In the genomic region with DNA sequence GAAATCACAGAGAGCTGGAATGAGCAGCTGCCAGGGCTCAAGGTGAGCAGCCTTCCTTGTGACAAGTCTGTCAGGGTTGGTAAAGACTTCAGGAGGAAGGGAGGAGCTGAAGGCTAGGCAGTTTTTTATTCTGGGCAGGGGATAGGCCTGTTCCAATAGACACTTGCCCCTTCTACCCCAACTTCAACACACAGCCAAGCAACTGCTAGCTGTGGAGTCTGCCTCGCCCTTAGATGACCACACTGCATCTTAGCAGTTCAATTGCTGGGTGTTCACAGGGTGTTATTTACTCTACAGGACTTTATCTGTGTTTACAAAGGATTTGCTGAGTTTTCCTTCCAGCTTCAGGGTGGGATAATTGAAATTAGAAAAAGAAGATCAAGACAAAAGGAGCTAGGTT, we compare ENCODE assay signal across 24 mouse cellular contexts.
DNase-seq lines count a peak whose midpoint lies in the region; ATAC-seq and TF ChIP-seq lines count a peak whose summit lies in the region.
"Had no signal": no experiment of that assay in that cellular context is flagged by ENCODE, and none has a peak within 500 bp of the region (broad histone marks: within the 10 kb centered on the region; RNA-seq: fewer than 3 reads in every experiment).

No protein-coding gene starts in this region.

- H3K27me3 ChIP-seq in intestine, embryonic 15.5 days (replicated peaks) = no peaks in the 10 kb centered on the region
- no peaks in the 10 kb centered on the region for H3K27me3 ChIP-seq in intestine, postnatal 0 days (replicated peaks; ENCODE audit: control insufficient read depth, insufficient read depth, low read length)
- no peaks in the 10 kb centered on the region for H3K27me3 ChIP-seq in stomach, embryonic 14.5 days (ENCODE audit: control insufficient read depth, insufficient read depth, low read length)
- H3K27me3 ChIP-seq in stomach, embryonic 16.5 days (ENCODE audit: control insufficient read depth, insufficient read depth, low read length) = no peaks in the 10 kb centered on the region
- H3K27me3 ChIP-seq: embryonic facial prominence, embryonic 13.5 days; embryonic facial prominence, embryonic 15.5 days; forebrain, embryonic 12.5 days had no signal

- no peaks in the 10 kb centered on the region for H3K9me3 ChIP-seq in intestine, embryonic 15.5 days
- H3K9me3 ChIP-seq in intestine, postnatal 0 days (ENCODE audit: control insufficient read depth) = no peaks in the 10 kb centered on the region
- H3K9me3 ChIP-seq in stomach, embryonic 14.5 days (ENCODE audit: control insufficient read depth, low read depth, low read length) = no peaks in the 10 kb centered on the region
- H3K9me3 ChIP-seq in stomach, embryonic 16.5 days (replicated peaks; ENCODE audit: control insufficient read depth, low read length) = no peaks in the 10 kb centered on the region
- H3K9me3 ChIP-seq: embryonic facial prominence, embryonic 13.5 days; embryonic facial prominence, embryonic 15.5 days; forebrain, embryonic 10.5 days; forebrain, embryonic 12.5 days had no signal

- no peak for TF ChIP-seq CTCF in intestine, postnatal 0 days (IDR thresholded peaks at IDR 0.05; ENCODE audit: low read depth)

- H3K27ac ChIP-seq in intestine, embryonic 15.5 days = no peak overlapping the region
- H3K27ac ChIP-seq in intestine, postnatal 0 days (ENCODE audit: low read depth, low read length) = no peak overlapping the region
- no peak overlapping the region for H3K27ac ChIP-seq in stomach, embryonic 14.5 days (ENCODE audit: low read length)
- no peak overlapping the region for H3K27ac ChIP-seq in stomach, embryonic 16.5 days (ENCODE audit: low read length)
- H3K27ac ChIP-seq: embryonic facial prominence, embryonic 13.5 days; embryonic facial prominence, embryonic 15.5 days; forebrain, embryonic 10.5 days; forebrain, embryonic 12.5 days had no signal

- no peak overlapping the region for H3K9ac ChIP-seq in intestine, embryonic 15.5 days
- no peak overlapping the region for H3K9ac ChIP-seq in intestine, postnatal 0 days (ENCODE audit: low read depth, low read length)
- no peak overlapping the region for H3K9ac ChIP-seq in stomach, embryonic 14.5 days (replicated peaks; ENCODE audit: low read depth, low read length)
- no peak overlapping the region for H3K9ac ChIP-seq in stomach, embryonic 16.5 days (ENCODE audit: low read length)
- H3K9ac ChIP-seq: embryonic facial prominence, embryonic 13.5 days; embryonic facial prominence, embryonic 15.5 days; forebrain, embryonic 12.5 days had no signal

- DNase-seq in c-Kit-positive CD71-positive TER-119-positive erythroid progenitor cells, embryonic 14.5 days (ENCODE audit: low spot score) = no peak
- DNase-seq in adipocyte (ENCODE audit: low spot score) = no peak
- no peak for DNase-seq in frontal cortex, adult 2 months (ENCODE audit: extremely low spot score in 1 of 2, low spot score in 1 of 2)
- DNase-seq: adrenal gland, adult 8-10 months; adrenal gland, postnatal 14 days; adrenal gland, postnatal 36 days; cerebellum, adult 11 months; cerebellum, adult 18-20 months; cerebellum, adult 8-10 months; cerebellum, adult 9-11 months; cerebellum, postnatal 14 days; cerebellum, postnatal 36 days; embryo, embryonic 11 days had no signal

- peak; percentile 60; the same call in 1 of the 2 replicates for ATAC-seq in intestine, embryonic 15.5 days
- no peak for ATAC-seq in intestine, postnatal 0 days
- peak; percentile 82 for ATAC-seq in stomach, embryonic 14.5 days (ENCODE audit: insufficient number of reproducible peaks, insufficient read depth, low FRiP score, low read depth)
- peak; percentile 80; the same call in 1 of the 2 replicates for ATAC-seq in stomach, embryonic 16.5 days (ENCODE audit: insufficient read depth, low FRiP score)
- ATAC-seq: forebrain, embryonic 14.5 days; forebrain, embryonic 16.5 days had no signal

- no peaks in the 10 kb centered on the region for H3K4me1 ChIP-seq in intestine, embryonic 15.5 days (replicated peaks)
- no peaks in the 10 kb centered on the region; the same call in 1 of the 2 replicates for H3K4me1 ChIP-seq in intestine, postnatal 0 days (replicated peaks; ENCODE audit: control insufficient read depth, insufficient read depth, low read length)
- no peaks in the 10 kb centered on the region for H3K4me1 ChIP-seq in stomach, embryonic 14.5 days (ENCODE audit: control insufficient read depth, insufficient read depth, low read length)
- no peaks in the 10 kb centered on the region for H3K4me1 ChIP-seq in stomach, embryonic 16.5 days (ENCODE audit: control insufficient read depth, insufficient read depth, low read length)
- H3K4me1 ChIP-seq: embryonic facial prominence, embryonic 13.5 days; embryonic facial prominence, embryonic 15.5 days; forebrain, embryonic 12.5 days had no signal

- H3K4me3 ChIP-seq in intestine, embryonic 15.5 days (replicated peaks) = no peak overlapping the region
- H3K4me3 ChIP-seq in intestine, postnatal 0 days (ENCODE audit: low read depth, low read length) = no peak overlapping the region
- H3K4me3 ChIP-seq in stomach, embryonic 14.5 days (ENCODE audit: low read depth, low read length) = no peak overlapping the region
- H3K4me3 ChIP-seq in stomach, embryonic 16.5 days (replicated peaks; ENCODE audit: low read length) = no peak overlapping the region
- H3K4me3 ChIP-seq: embryonic facial prominence, embryonic 13.5 days; embryonic facial prominence, embryonic 15.5 days; erythroblast, embryonic 14.5 days; forebrain, embryonic 10.5 days; forebrain, embryonic 12.5 days had no signal

- 54% methylated on average over 1 of the region's 1 CpGs for WGBS in intestine, embryonic 15.5 days
- 48% methylated on average over 1 of the region's 1 CpGs for WGBS in intestine, postnatal 0 days
- WGBS in stomach, embryonic 14.5 days = 48% methylated on average over 1 of the region's 1 CpGs
- WGBS in stomach, embryonic 16.5 days = 32% methylated on average over 1 of the region's 1 CpGs

- H3K36me3 ChIP-seq in intestine, embryonic 15.5 days = no peaks in the 10 kb centered on the region
- no peaks in the 10 kb centered on the region for H3K36me3 ChIP-seq in intestine, postnatal 0 days (ENCODE audit: control insufficient read depth, insufficient read depth)
- no peaks in the 10 kb centered on the region for H3K36me3 ChIP-seq in stomach, embryonic 14.5 days (ENCODE audit: control insufficient read depth, insufficient read depth, low read length)
- H3K36me3 ChIP-seq in stomach, embryonic 16.5 days (ENCODE audit: control insufficient read depth, insufficient read depth, low read length) = no peaks in the 10 kb centered on the region
- H3K36me3 ChIP-seq: embryonic facial prominence, embryonic 13.5 days; embryonic facial prominence, embryonic 15.5 days; forebrain, embryonic 10.5 days; forebrain, embryonic 12.5 days had no signal

- H3K4me2 ChIP-seq in intestine, embryonic 15.5 days (replicated peaks) = no peak overlapping the region
- no peak overlapping the region for H3K4me2 ChIP-seq in intestine, postnatal 0 days (replicated peaks; ENCODE audit: low read depth)
- H3K4me2 ChIP-seq in stomach, embryonic 14.5 days (replicated peaks; ENCODE audit: low read depth, low read length) = no peak overlapping the region
- no peak overlapping the region for H3K4me2 ChIP-seq in stomach, embryonic 16.5 days (ENCODE audit: low read depth, low read length)
- H3K4me2 ChIP-seq: embryonic facial prominence, embryonic 13.5 days; embryonic facial prominence, embryonic 15.5 days; forebrain, embryonic 12.5 days had no signal
